Mouse (Mus musculus): ENCODE results near the gene Gpkow.

DNA sequence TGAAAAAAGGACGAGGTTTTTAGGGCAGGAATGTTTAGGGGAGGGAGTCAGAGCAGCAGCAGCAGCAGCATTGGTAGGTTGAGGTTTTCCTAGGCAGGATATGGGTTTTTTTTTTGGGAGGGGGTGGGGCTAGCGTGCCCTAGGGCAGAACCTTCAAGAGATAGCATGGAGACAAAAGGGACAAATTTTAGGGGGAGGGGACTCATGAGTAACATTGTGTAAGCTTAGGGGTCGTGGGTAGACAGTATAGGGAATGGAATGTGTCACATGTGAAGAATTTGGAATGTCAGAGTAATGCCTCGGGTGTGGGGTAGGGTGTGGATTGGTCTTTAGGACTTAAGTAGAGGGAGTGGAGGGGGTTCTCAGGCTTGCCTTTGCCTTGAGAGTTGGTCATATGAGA lies 25.8 kb downstream of the Gpkow start:
- TF ChIP-seq POLR2A (IDR thresholded peaks at IDR 0.05; ENCODE audit: low read depth, low read length) (no peak), CTCF (conservative IDR thresholded peaks at IDR 0.05; ENCODE audit: insufficient read depth, insufficient read length, low read depth, low read length) (no peak)

Measured in kidney, adult 2 months (tissue).